Mouse (Mus musculus) stomach, embryonic 15.5 days (tissue): ENCODE results near the gene Nup214. TPM values are rescaled to one million over a fixed set of nuclear protein-coding genes. Genes with fewer than 3 reads are reported as not detected.

Source experiments
- ATAC-seq: fragments of 200-750 bp; cut with Nextera tagmentation; 2 replicates; pipeline ENCODE4 v1.8.0; 2017; ENCODE audit warnings: low read depth, moderate number of reproducible peaks, moderate TSS enrichment; ENCODE audit not compliant: insufficient read depth, low FRiP score
- H3K27ac ChIP-seq: fragments of 300-500 bp; sonication (generic); 2 replicates; pipeline ENCODE4 v1.5.1; 2015; ENCODE audit warnings: mild to moderate bottlenecking, inconsistent platforms
- H3K27me3 ChIP-seq: fragments of 300-500 bp; sonication (generic); replicated peaks from 2 replicates; pipeline ENCODE4 v1.6.1; 2015; ENCODE audit warnings: inconsistent platforms
- H3K36me3 ChIP-seq: fragments of 300-500 bp; sonication (generic); 2 replicates; pipeline ENCODE4 v1.6.1; 2015; ENCODE audit warnings: inconsistent platforms
- H3K4me1 ChIP-seq: fragments of 300-500 bp; sonication (generic); 2 replicates; pipeline ENCODE4 v1.6.1; 2015; ENCODE audit warnings: inconsistent platforms
- H3K4me2 ChIP-seq: fragments of 300-500 bp; sonication (generic); 2 replicates; pipeline ENCODE4 v1.6.1; 2015; ENCODE audit warnings: mild to moderate bottlenecking, inconsistent platforms
- H3K4me3 ChIP-seq: fragments of 300-500 bp; sonication (generic); replicated peaks from 2 replicates; pipeline ENCODE4 v1.5.1; 2015; ENCODE audit warnings: inconsistent platforms
- H3K9ac ChIP-seq: fragments of 300-500 bp; sonication (generic); 2 replicates; pipeline ENCODE4 v1.6.1; 2015; ENCODE audit warnings: inconsistent platforms
- H3K9me3 ChIP-seq: fragments of 300-500 bp; sonication (generic); 2 replicates; pipeline ENCODE4 v1.6.1; 2016; ENCODE audit warnings: inconsistent platforms
- WGBS: fragments of 180-500 bp; shearing (Covaris S2); methylation state at CpG from one replicate; pipeline ENCODE4 v1.1.7; 2015; 5-methylcytosine and 5-hydroxymethylcytosine counted together
- polyA plus RNA-seq: library from polyadenylated mRNA; unstranded; fragments of >200 nt; fragmentation: Nextera tagmentation; extraction: Ambion mirVana; gene quantifications from 2 replicates; pipeline ENCODE4 v1.2.1, GENCODE M21; 2015

The Nup214 gene
- polyA plus RNA-seq, 1 experiment from 2014 or later, result 78.2 TPM

- H3K4me1 ChIP-seq, result 0 out of 2 replicates have a peak, but pooled peaks cover 2% of the 10 kb centered on the region
- no peak for ATAC-seq
- no peak overlapping the region for H3K9ac ChIP-seq
- H3K4me2 ChIP-seq, result no peak overlapping the region
- no peaks in the 10 kb centered on the region; the same call in 1 of the 2 replicates for H3K27me3 ChIP-seq
- no peak overlapping the region for H3K27ac ChIP-seq
- 83% methylated on average over 15 of the region's 15 CpGs for WGBS
- H3K9me3 ChIP-seq, result no peaks in the 10 kb centered on the region
- no peak overlapping the region for H3K4me3 ChIP-seq
- no peaks in the 10 kb centered on the region for H3K36me3 ChIP-seq
Observed at GRCm38 (mm10) chr2:32062626-32063410, 88.6 kb downstream of the Nup214 start.

- Histone ChIP-seq H3K9ac (no peak overlapping the region), H3K36me3 (no peaks in the 10 kb centered on the region), H3K4me1 (0 out of 2 replicates have a peak, but pooled peaks cover 2% of the 10 kb centered on the region), H3K4me3 (no peak overlapping the region), H3K27ac (no peak overlapping the region), H3K27me3 (no peaks in the 10 kb centered on the region; the same call in 1 of the 2 replicates), H3K4me2 (no peak overlapping the region), H3K9me3 (no peaks in the 10 kb centered on the region)
- WGBS, result 75% methylated on average over 7 of the region's 7 CpGs
- ATAC-seq, result no peak
Observed at GRCm38 (mm10) chr2:32063451-32064151, 89.4 kb downstream of the Nup214 start.

DNA sequence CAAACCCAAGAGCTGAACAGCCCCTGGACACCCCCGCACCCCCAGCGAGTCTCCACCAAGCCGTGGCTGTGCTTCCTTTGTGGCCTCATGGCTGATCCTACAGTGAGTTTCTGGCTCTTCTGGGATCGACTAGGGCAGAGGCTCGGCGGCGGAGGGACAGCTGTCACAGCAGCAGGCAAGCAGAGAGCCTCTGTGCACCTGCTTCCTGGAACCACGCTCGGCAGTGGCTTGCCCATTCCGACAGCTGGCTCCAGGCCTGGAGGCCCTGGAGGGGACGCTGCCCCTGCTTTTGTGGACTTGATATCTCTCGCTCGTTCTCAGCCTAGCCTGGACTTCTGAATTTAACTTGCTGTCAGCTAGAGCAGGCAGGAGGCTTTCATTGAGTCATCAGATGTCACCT, 90.7 kb downstream of the Nup214 start:
- no peak overlapping the region for H3K27ac ChIP-seq
- H3K27me3 ChIP-seq, result no peaks in the 10 kb centered on the region; the same call in 1 of the 2 replicates
- ATAC-seq, result no peak
- no peak overlapping the region for H3K4me2 ChIP-seq
- H3K4me1 ChIP-seq, result 0 out of 2 replicates have a peak, but pooled peaks cover 2% of the 10 kb centered on the region
- no peak overlapping the region for H3K9ac ChIP-seq
- H3K4me3 ChIP-seq, result no peak overlapping the region
- no peaks in the 10 kb centered on the region for H3K9me3 ChIP-seq
- no peaks in the 10 kb centered on the region for H3K36me3 ChIP-seq
- WGBS, result 54% methylated on average over 13 of the region's 13 CpGs

DNA sequence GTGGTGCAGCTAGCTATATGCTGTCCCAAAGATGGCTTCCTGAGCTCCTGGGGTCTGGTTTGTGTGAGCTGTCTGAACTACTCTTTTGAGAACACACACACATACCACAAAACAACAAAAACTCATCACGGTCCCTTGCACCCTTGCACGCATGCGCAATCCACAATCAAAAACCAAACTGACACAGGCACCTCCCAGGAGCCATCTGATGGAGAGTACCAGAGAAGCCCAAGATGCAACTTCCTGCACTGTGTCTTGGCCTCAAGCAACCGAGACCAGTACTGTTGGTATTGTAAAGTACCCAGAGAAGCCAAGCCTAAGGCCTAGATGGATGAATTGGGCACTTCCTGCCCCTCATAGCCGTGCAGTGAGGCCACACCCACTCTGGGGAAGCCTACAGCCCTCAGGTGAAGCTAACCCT, 91.1 kb downstream of the Nup214 start:
- H3K27ac ChIP-seq, result no peak overlapping the region
- no peak overlapping the region for H3K4me3 ChIP-seq
- 74% methylated on average over 5 of the region's 5 CpGs for WGBS
- no peaks in the 10 kb centered on the region; the same call in 1 of the 2 replicates for H3K27me3 ChIP-seq
- no peak overlapping the region for H3K4me2 ChIP-seq
- H3K4me1 ChIP-seq, result 0 out of 2 replicates have a peak, but pooled peaks cover 2% of the 10 kb centered on the region
- no peaks in the 10 kb centered on the region for H3K36me3 ChIP-seq
- H3K9me3 ChIP-seq, result no peaks in the 10 kb centered on the region
- no peak for ATAC-seq
- H3K9ac ChIP-seq, result no peak overlapping the region

DNA sequence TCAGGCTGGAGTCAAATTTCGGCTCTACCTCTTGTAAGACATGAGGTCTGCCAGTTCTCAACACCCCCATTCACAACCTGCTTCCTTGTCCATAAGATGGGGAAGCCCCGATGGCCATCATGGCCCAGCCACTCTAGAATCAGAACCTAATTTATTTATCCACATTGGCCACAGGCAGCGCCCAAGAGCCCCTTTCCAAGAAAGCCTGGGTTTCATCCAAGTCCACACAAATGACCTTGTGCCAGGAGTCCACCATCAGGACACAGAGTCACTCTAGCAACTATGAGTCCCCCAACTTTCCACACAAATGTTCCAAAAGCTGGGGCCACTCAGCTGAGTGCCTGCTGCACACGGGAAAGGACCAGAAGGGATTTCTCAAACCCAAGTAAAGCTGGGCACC, 91.8 kb downstream of the Nup214 start:
- Histone ChIP-seq H3K27me3 (no peaks in the 10 kb centered on the region; the same call in 1 of the 2 replicates), H3K9ac (no peak overlapping the region), H3K4me3 (no peak overlapping the region), H3K4me2 (no peak overlapping the region), H3K4me1 (0 out of 2 replicates have a peak, but pooled peaks cover 2% of the 10 kb centered on the region), H3K36me3 (no peaks in the 10 kb centered on the region), H3K9me3 (no peaks in the 10 kb centered on the region), H3K27ac (no peak overlapping the region)
- WGBS, result 76% methylated on average over 4 of the region's 4 CpGs
- ATAC-seq, result no peak

- H3K9ac ChIP-seq, result no peak overlapping the region
- no peak overlapping the region for H3K4me3 ChIP-seq
- no peak overlapping the region for H3K27ac ChIP-seq
- no peaks in the 10 kb centered on the region for H3K4me1 ChIP-seq
- H3K9me3 ChIP-seq, result no peaks in the 10 kb centered on the region
- H3K4me2 ChIP-seq, result 0 out of 2 replicates have a peak overlapping the region, but pooled peaks have one; percentile 2
- no peaks in the 10 kb centered on the region; the same call in 1 of the 2 replicates for H3K27me3 ChIP-seq
- 50% methylated on average over 31 of the region's 31 CpGs for WGBS
- no peaks in the 10 kb centered on the region for H3K36me3 ChIP-seq
- no peak for ATAC-seq
Observed at GRCm38 (mm10) chr2:32068811-32069607, 94.8 kb downstream of the Nup214 start.

- no peak overlapping the region for H3K4me2 ChIP-seq
- WGBS, result 90% methylated on average over 10 of the region's 10 CpGs
- no peak for ATAC-seq
- H3K27me3 ChIP-seq, result no peaks in the 10 kb centered on the region; the same call in 1 of the 2 replicates
- no peaks in the 10 kb centered on the region for H3K36me3 ChIP-seq
- no peaks in the 10 kb centered on the region for H3K9me3 ChIP-seq
- no peak overlapping the region for H3K27ac ChIP-seq
- H3K4me1 ChIP-seq, result no peaks in the 10 kb centered on the region
- no peak overlapping the region for H3K4me3 ChIP-seq
- H3K9ac ChIP-seq, result no peak overlapping the region
Observed at GRCm38 (mm10) chr2:32070747-32071146, 96.5 kb downstream of the Nup214 start.

- WGBS, result 64% methylated on average over 8 of the region's 8 CpGs
- no peak overlapping the region for H3K4me2 ChIP-seq
- H3K27me3 ChIP-seq, result no peaks in the 10 kb centered on the region
- H3K9me3 ChIP-seq, result no peaks in the 10 kb centered on the region
- H3K27ac ChIP-seq, result no peak overlapping the region
- H3K9ac ChIP-seq, result no peak overlapping the region
- H3K4me1 ChIP-seq, result peaks cover 4% of the 10 kb centered on the region; the same call in 1 of the 2 replicates
- ATAC-seq, result no peak
- no peak overlapping the region for H3K4me3 ChIP-seq
- H3K36me3 ChIP-seq, result no peaks in the 10 kb centered on the region
Observed at GRCm38 (mm10) chr2:32074404-32074803, 100.2 kb downstream of the Nup214 start.

- WGBS, result 71% methylated on average over 7 of the region's 7 CpGs
- no peak overlapping the region for H3K9ac ChIP-seq
Observed at GRCm38 (mm10) chr2:32075368-32075767, 101.1 kb downstream of the Nup214 start.

DNA sequence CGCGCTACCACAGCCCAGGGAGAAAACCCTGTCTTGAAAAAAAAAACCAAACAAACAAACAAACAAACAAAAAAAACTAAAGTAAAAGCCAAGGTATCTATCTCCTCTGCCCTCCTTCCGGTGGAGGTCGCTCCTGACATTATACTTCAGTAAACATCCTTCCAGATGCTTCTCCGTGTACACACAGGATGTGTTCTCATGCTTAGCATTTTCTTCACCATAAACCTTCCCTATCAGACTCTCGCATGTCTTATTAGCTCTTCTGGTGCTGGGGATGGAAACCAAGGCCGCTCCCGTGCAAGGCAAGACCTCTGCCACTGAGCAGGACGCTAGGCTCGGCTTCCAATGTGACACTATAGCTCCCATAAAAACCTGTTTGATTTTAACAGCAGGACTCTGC, 103.5 kb downstream of the Nup214 start:
- H3K9me3 ChIP-seq, result no peaks in the 10 kb centered on the region
- no peaks in the 10 kb centered on the region for H3K36me3 ChIP-seq
- H3K4me3 ChIP-seq, result no peak overlapping the region
- H3K9ac ChIP-seq, result no peak overlapping the region
- no peak overlapping the region for H3K27ac ChIP-seq
- peaks cover 5% of the 10 kb centered on the region; the same call in 1 of the 2 replicates for H3K4me1 ChIP-seq
- WGBS, result 76% methylated on average over 10 of the region's 10 CpGs
- no peak overlapping the region for H3K4me2 ChIP-seq
- peaks cover 13% of the 10 kb centered on the region for H3K27me3 ChIP-seq
- ATAC-seq, result no peak

More at GRCm38 (mm10) chr2:32075368-32075767, 101.1 kb downstream of the Nup214 start:
- Histone ChIP-seq H3K4me3 (no peak overlapping the region), H3K27me3 (no peaks in the 10 kb centered on the region), H3K27ac (no peak overlapping the region), H3K4me2 (no peak overlapping the region), H3K36me3 (no peaks in the 10 kb centered on the region), H3K9me3 (no peaks in the 10 kb centered on the region), H3K4me1 (peaks cover 5% of the 10 kb centered on the region; the same call in 1 of the 2 replicates)
- no peak for ATAC-seq

GRCm38 (mm10) chr2:32078522-32078921, 104.3 kb downstream of the Nup214 start:
- Histone ChIP-seq H3K9ac (no peak overlapping the region), H3K9me3 (no peaks in the 10 kb centered on the region), H3K4me1 (peaks cover 7% of the 10 kb centered on the region), H3K4me2 (no peak overlapping the region), H3K27me3 (peaks cover 20% of the 10 kb centered on the region), H3K36me3 (no peaks in the 10 kb centered on the region), H3K27ac (no peak overlapping the region), H3K4me3 (no peak overlapping the region)
- no peak; the same call in 1 of the 2 replicates for ATAC-seq
- 51% methylated on average over 8 of the region's 8 CpGs for WGBS
